Mouse (Mus musculus): ENCODE results near the gene Tmem100. TPM values are rescaled to one million over a fixed set of nuclear protein-coding genes. Genes with fewer than 3 reads are reported as not detected.

The Tmem100 gene
- polyA plus RNA-seq, 1 experiment from 2014 or later = 13.6 TPM

GRCm38 (mm10) chr11:90027216-90027615, 2.9 kb upstream of the Tmem100 start:
- H3K27me3 ChIP-seq (ENCODE audit: insufficient read depth, poor library complexity, severe bottlenecking) = peaks cover 33% of the 10 kb centered on the region
- 55% methylated on average over 7 of the region's 7 CpGs for WGBS
- no peak overlapping the region for H3K4me3 ChIP-seq
- H3K36me3 ChIP-seq = no peaks in the 10 kb centered on the region
- peak; percentile 20 for DNase-seq (ENCODE audit: low spot score)
- H3K4me1 ChIP-seq = peaks cover 12% of the 10 kb centered on the region; the same call in 1 of the 2 replicates
- no peaks in the 10 kb centered on the region for H3K9me3 ChIP-seq
- H3K27ac ChIP-seq = no peak overlapping the region

- H3K27me3 ChIP-seq (ENCODE audit: insufficient read depth, poor library complexity, severe bottlenecking) = peaks cover 35% of the 10 kb centered on the region
- 92% methylated on average over 8 of the region's 8 CpGs for WGBS
- no peaks in the 10 kb centered on the region for H3K36me3 ChIP-seq
- no peak overlapping the region for H3K27ac ChIP-seq
- H3K4me1 ChIP-seq = peaks cover 21% of the 10 kb centered on the region; the same call in 1 of the 2 replicates
- DNase-seq (ENCODE audit: low spot score) = peak; percentile 71
- H3K4me3 ChIP-seq = no peak overlapping the region
- H3K9me3 ChIP-seq = no peaks in the 10 kb centered on the region
These were observed 1.4 kb upstream of the Tmem100 start for GRCm38 (mm10) chr11:90028746-90029145.

DNA sequence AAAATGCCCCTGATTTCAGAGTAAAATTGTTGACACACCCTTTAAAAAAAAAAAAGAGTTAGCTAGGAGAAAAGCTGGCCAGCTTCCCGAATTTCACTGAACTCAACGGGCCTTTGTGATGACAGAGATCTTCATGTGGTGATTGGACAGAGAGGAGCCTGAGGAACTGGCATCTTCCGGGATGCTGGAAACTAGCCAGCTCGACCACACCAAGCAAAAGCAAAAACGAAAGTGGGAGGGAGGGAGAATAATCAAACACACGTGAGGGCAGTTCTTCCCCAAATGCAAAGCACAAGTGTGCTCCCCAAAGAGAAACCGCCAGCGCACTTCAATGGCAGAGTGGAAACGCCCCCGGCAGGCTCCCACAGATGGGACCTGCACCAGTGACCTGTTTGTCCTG, 794 bp upstream of the Tmem100 start:
- 39% methylated on average over 10 of the region's 10 CpGs for WGBS
- peaks cover 21% of the 10 kb centered on the region; the same call in 1 of the 2 replicates for H3K4me1 ChIP-seq
- H3K36me3 ChIP-seq = no peaks in the 10 kb centered on the region
- peaks cover 35% of the 10 kb centered on the region for H3K27me3 ChIP-seq (ENCODE audit: insufficient read depth, poor library complexity, severe bottlenecking)
- H3K4me3 ChIP-seq = peak overlapping the region; percentile 33
- H3K27ac ChIP-seq = peak overlapping the region; percentile 29; the same call in 1 of the 2 replicates
- H3K9me3 ChIP-seq = no peaks in the 10 kb centered on the region
- peak; percentile 19 for DNase-seq (ENCODE audit: low spot score)

DNA sequence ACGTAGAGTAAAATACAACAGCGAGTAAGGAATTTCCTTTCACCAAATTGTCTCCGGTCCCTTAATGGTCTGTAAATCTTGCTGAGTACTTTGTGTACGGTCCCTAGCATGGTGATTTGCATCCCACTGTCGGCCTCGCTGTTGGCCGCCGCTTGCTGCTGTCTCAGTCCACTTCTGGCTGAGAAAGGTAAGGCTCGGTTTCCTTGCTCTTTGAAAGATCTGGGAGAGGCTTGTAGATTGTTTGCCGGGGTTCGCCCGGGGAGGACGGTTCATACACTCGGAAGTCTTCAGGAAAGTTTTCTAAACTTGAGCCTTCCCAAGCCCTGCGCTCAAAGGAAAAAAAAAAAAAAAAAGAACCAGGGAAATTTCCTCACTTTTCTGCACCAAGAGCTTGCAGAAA, 409 bp downstream of the Tmem100 start:
- Histone ChIP-seq H3K4me3 (peak overlapping the region; percentile 54), H3K27me3 (ENCODE audit: insufficient read depth, poor library complexity, severe bottlenecking) (peaks cover 35% of the 10 kb centered on the region), H3K27ac (no peak overlapping the region), H3K4me1 (peaks cover 21% of the 10 kb centered on the region; the same call in 1 of the 2 replicates), H3K9me3 (no peaks in the 10 kb centered on the region), H3K36me3 (peaks cover 5% of the 10 kb centered on the region; the same call in 1 of the 2 replicates)
- peak; percentile 76 for DNase-seq (ENCODE audit: low spot score)
- under 1% methylated on average over 15 of the region's 15 CpGs for WGBS

- peak overlapping the region; percentile 54 for H3K4me3 ChIP-seq
- peaks cover 9% of the 10 kb centered on the region; the same call in 1 of the 2 replicates for H3K36me3 ChIP-seq
- peaks cover 35% of the 10 kb centered on the region for H3K27me3 ChIP-seq (ENCODE audit: insufficient read depth, poor library complexity, severe bottlenecking)
- no peak for DNase-seq (ENCODE audit: low spot score)
- peaks cover 17% of the 10 kb centered on the region; the same call in 1 of the 2 replicates for H3K4me1 ChIP-seq
- H3K9me3 ChIP-seq = no peaks in the 10 kb centered on the region
- H3K27ac ChIP-seq = peak overlapping the region; percentile 22; the same call in 1 of the 2 replicates
- WGBS = 30% methylated on average over 7 of the region's 7 CpGs
These were observed 928 bp downstream of the Tmem100 start for GRCm38 (mm10) chr11:90031076-90031475.

DNA sequence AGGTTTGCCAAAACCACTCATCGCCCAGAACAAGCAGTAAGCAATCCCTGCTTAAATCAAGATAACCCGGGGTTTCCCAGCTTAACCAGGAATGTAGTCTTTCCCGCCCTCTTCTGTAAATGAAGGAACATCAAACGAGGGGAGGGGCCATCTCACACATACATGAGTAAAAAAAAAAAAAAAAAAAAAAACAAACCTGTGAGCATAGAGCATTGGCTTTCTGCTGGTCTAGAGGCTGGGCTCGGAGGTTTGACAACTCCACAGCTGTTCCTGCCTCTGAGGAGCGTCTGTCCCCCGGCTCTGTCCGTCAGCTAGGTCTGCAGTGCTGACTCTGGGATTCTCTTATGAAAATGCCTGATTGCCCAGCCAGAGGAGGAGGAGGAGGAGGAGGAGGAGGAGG, 2.7 kb downstream of the Tmem100 start:
- no peaks in the 10 kb centered on the region for H3K9me3 ChIP-seq
- WGBS = 9% methylated on average over 8 of the region's 8 CpGs
- no peak for DNase-seq (ENCODE audit: low spot score)

GRCm38 (mm10) chr11:90033442-90033841, 3.3 kb downstream of the Tmem100 start:
- no peak overlapping the region for H3K27ac ChIP-seq
- H3K4me1 ChIP-seq = peaks cover 17% of the 10 kb centered on the region; the same call in 1 of the 2 replicates
- no peak for DNase-seq (ENCODE audit: low spot score)
- H3K36me3 ChIP-seq = peaks cover 19% of the 10 kb centered on the region; the same call in 1 of the 2 replicates
- peak overlapping the region; percentile 54 for H3K4me3 ChIP-seq
- H3K27me3 ChIP-seq (ENCODE audit: insufficient read depth, poor library complexity, severe bottlenecking) = peaks cover 22% of the 10 kb centered on the region
- 28% methylated on average over 5 of the region's 5 CpGs for WGBS
- no peaks in the 10 kb centered on the region for H3K9me3 ChIP-seq

More for the DNA sequence above, 2.7 kb downstream of the Tmem100 start:
- Histone ChIP-seq H3K36me3 (peaks cover 19% of the 10 kb centered on the region; the same call in 1 of the 2 replicates), H3K27me3 (ENCODE audit: insufficient read depth, poor library complexity, severe bottlenecking) (peaks cover 28% of the 10 kb centered on the region), H3K27ac (no peak overlapping the region), H3K4me1 (peaks cover 17% of the 10 kb centered on the region; the same call in 1 of the 2 replicates), H3K4me3 (peak overlapping the region; percentile 54)

DNA sequence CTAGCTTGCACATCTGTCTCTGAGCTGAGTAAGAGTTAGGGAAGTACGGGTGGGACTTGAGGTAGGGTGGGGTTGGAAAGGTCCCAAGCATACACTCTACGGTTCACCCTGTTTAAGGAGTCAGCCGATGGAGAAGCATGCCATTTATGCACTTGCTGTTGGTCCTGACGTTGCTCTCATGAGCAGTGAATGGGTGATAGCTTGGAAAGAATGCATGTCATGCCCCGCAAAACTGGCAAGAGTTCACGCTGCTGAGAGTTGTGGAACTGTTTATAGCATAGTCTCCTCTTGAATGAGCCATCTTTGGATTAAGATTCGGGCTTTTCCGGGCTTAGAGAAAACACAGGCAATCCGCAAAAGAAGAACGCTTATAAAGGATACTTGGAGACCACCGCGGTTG, 4.5 kb downstream of the Tmem100 start:
- no peak overlapping the region for H3K27ac ChIP-seq
- WGBS = 82% methylated on average over 12 of the region's 12 CpGs

GRCm38 (mm10) chr11:90035532-90035931, 5.4 kb downstream of the Tmem100 start:
- Histone ChIP-seq H3K9me3 (no peaks in the 10 kb centered on the region), H3K27ac (no peak overlapping the region), H3K36me3 (peaks cover 19% of the 10 kb centered on the region; the same call in 1 of the 2 replicates), H3K27me3 (ENCODE audit: insufficient read depth, poor library complexity, severe bottlenecking) (peaks cover 16% of the 10 kb centered on the region), H3K4me3 (no peak overlapping the region), H3K4me1 (peaks cover 9% of the 10 kb centered on the region; the same call in 1 of the 2 replicates)
- DNase-seq (ENCODE audit: low spot score) = no peak
- WGBS = 92% methylated on average over 14 of the region's 14 CpGs

More for the DNA sequence above, 4.5 kb downstream of the Tmem100 start:
- Histone ChIP-seq H3K9me3 (no peaks in the 10 kb centered on the region), H3K36me3 (peaks cover 19% of the 10 kb centered on the region; the same call in 1 of the 2 replicates), H3K27me3 (ENCODE audit: insufficient read depth, poor library complexity, severe bottlenecking) (peaks cover 20% of the 10 kb centered on the region), H3K4me3 (no peak overlapping the region), H3K4me1 (peaks cover 14% of the 10 kb centered on the region; the same call in 1 of the 2 replicates)
- no peak for DNase-seq (ENCODE audit: low spot score)

- Histone ChIP-seq H3K27me3 (ENCODE audit: insufficient read depth, poor library complexity, severe bottlenecking) (peaks cover 10% of the 10 kb centered on the region), H3K9me3 (no peaks in the 10 kb centered on the region), H3K4me3 (no peak overlapping the region), H3K36me3 (peaks cover 19% of the 10 kb centered on the region; the same call in 1 of the 2 replicates), H3K27ac (no peak overlapping the region), H3K4me1 (peaks cover 9% of the 10 kb centered on the region; the same call in 1 of the 2 replicates)
- DNase-seq (ENCODE audit: low spot score) = no peak
- WGBS = 82% methylated on average over 4 of the region's 4 CpGs
These were observed 6.3 kb downstream of the Tmem100 start for GRCm38 (mm10) chr11:90036416-90036815.

- Histone ChIP-seq H3K27ac (no peak overlapping the region), H3K4me3 (no peak overlapping the region), H3K9me3 (no peaks in the 10 kb centered on the region), H3K27me3 (ENCODE audit: insufficient read depth, poor library complexity, severe bottlenecking) (no peaks in the 10 kb centered on the region), H3K36me3 (peaks cover 19% of the 10 kb centered on the region; the same call in 1 of the 2 replicates), H3K4me1 (peaks cover 7% of the 10 kb centered on the region; the same call in 1 of the 2 replicates)
- no peak for DNase-seq (ENCODE audit: low spot score)
- 23% methylated on average over 5 of the region's 5 CpGs for WGBS
These were observed 7.9 kb downstream of the Tmem100 start for GRCm38 (mm10) chr11:90038022-90038421.

DNA sequence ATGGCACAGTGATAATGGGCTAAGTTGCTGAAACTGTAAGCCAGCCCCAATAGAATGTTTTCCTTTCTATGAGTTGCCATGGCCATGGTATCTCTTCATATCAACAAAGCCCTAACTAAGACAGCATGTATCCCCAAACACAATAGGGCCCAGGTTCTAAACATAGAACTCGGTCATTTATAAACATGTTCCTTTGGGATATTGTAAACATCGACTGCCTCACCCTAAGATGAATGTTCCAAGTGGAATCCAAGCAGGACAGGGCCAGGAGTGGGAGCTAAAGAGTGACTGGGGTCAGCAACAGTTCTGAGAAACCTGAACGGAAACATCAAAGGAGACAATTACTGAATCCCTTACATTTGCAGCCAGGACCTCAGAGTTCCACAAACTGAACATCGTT, 14.3 kb downstream of the Tmem100 start:
- WGBS = 85% methylated on average over 4 of the region's 4 CpGs

GRCm38 (mm10) chr11:90046211-90046610, 16.1 kb downstream of the Tmem100 start:
- Histone ChIP-seq H3K9me3 (no peaks in the 10 kb centered on the region), H3K36me3 (no peaks in the 10 kb centered on the region), H3K27me3 (ENCODE audit: insufficient read depth, poor library complexity, severe bottlenecking) (no peaks in the 10 kb centered on the region), H3K4me1 (0 out of 2 replicates have a peak, but pooled peaks cover 2% of the 10 kb centered on the region), H3K27ac (no peak overlapping the region), H3K4me3 (no peak overlapping the region)
- no peak for DNase-seq (ENCODE audit: low spot score)
- WGBS = 32% methylated on average over 7 of the region's 7 CpGs

More for the DNA sequence above, 14.3 kb downstream of the Tmem100 start:
- Histone ChIP-seq H3K9me3 (no peaks in the 10 kb centered on the region), H3K27ac (no peak overlapping the region), H3K36me3 (no peaks in the 10 kb centered on the region), H3K4me3 (no peak overlapping the region), H3K27me3 (ENCODE audit: insufficient read depth, poor library complexity, severe bottlenecking) (no peaks in the 10 kb centered on the region), H3K4me1 (0 out of 2 replicates have a peak, but pooled peaks cover 2% of the 10 kb centered on the region)
- DNase-seq (ENCODE audit: low spot score) = no peak
